Mouse (Mus musculus): Measurements from ENCODE around the gene Sgk1.

Gene Sgk1

DNA sequence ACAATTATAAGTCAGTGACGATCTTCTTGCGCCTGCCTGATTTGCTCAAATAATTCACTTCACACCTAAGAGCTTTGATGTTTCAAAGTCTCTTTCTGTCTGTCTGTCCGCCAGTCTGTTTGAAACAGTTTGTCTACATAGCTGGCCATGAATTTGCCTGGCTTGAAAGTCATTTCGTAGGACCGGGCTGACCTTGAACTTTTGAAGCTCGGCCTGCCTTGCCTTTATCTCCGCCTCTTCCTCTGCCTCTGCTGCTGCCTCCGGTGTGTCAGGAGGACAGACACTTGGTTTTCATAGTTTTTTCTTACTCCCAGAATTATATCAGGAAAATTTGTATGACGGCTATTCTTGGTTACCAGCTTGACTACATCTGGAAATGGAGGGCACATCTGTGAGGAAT, 96.4 kb downstream of the Sgk1 start:
- no peak for DNase-seq

DNA sequence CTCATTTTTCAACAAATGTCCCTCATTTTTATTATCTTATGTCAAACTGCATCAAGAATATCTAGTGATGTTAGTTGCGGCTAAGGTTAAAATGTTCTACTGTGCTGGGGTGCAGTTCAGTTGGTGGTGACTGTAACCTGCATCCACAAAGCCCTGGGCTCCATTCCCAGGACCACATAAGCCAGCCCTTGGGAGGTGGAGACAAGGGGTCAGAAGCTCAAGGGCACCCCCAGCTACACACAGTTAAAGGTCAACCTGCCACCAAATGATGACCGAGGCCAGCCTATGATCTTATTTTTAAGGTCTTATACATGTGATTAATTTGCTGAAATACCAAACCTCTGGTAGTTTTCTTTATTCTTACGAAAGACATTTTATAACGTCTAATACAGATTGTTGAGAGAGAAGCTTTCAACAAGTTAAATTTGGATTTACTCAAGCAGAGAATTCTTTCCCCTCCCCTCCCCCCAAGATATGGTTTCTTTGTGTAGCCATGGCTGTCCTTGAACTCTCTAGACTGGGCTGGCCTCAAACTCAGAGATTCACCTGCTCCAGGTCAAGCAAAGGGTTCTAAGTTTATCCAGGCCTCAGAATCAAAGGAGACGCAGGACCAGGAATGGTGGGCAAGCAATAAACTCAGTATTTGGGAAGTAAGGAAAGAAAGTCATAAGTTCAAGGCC, 97.4 kb downstream of the Sgk1 start:
- DNase-seq, result no peak

DNA sequence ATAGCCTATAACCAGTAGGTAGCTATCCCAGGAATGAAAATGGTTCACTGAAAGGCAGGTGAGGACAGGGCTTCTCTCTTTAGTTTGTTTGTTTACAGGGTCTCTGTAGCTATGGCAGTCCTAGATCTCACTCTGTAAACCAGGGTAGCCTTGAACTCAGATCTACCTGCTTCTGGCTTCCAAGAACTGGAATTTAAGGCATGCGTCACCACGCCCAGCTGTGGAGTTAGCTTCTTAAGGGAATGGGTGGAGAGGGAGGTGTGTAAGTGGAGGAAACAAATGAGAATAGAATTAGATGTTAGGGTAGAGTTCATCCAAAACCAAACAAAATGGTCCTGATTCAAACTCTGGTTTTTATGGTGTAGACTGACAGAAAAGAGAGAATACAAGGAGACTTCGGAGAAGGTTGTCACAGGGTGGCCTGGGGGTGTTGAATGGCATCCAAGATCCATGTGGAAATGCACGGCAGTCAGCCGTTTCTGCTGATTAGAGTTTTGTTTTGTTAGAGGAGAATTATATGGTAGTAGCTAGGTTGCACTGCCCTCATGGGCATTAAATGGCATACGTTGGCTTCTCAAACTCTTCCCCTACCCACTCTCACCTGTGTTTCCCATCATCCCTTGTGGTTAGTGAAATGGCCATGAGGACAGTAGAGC, 98.9 kb downstream of the Sgk1 start:
- no peak for DNase-seq

GRCm38 (mm10) chr10:21982303-21982702, 100.3 kb downstream of the Sgk1 start:
- peak; percentile 20 for DNase-seq

- DNase-seq, result no peak
These were observed 106.5 kb downstream of the Sgk1 start for GRCm38 (mm10) chr10:21988489-21988888.

DNA sequence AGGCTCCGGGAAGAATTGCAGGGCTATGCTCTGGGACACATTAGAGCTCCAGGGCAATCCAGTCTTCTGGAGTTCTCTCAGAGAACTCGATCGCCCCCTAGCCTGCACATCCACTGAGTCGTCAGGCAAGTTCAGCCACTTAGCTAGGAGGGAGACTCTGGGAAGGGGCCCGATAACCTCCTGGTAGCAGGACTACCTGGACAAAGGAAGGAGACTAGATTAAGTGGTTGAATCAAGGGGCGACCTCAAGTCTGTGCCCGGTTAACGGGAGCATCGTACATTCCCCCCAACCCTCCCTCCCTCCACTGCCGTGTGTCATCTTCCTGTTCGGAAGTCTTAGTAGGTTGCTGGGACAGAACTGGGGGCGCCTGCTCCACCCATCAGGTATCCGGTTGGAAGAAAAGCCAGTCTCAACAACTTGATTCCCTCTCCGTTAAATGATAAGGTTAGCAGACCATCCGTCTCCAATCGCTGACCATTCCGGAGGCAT, 109.4 kb downstream of the Sgk1 start:
- DNase-seq, result peak; percentile 77

GRCm38 (mm10) chr10:21991986-21992833, 110.2 kb downstream of the Sgk1 start:
- DNase-seq, result peak; percentile 58

DNA sequence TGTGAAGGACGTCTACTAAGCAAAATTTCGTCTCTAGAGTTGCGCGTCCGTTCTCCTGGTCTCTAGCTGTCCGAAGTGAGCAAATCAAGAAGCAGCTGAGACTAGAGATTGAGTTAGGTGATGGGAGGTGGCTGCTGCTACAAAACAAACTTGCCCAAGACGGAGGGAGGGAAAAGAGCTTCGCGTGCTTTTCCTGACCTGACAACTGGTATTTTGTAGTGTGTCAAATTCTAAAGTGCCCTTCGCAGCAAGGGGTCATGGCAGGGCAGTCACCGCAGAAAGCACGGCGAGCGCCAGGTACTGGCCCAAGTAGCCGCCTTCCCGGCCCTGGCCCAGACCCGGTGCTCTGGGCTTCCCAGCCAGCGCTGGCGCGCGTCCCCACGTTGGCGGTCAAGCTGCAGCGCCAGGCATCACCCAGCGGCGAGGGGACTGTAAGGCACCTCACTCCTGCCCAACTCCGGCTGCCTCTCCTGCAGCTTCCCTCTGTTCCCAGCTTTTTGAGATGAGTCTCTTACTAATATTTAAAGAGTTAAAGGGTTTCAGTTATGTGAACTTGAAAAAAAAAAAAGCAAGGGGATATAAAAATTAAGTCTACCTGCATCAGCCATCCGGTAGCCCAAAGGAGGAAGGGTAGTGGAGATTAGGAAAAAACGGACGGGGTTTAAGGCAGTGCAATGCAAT, 111.0 kb downstream of the Sgk1 start:
- peak; percentile 77 for DNase-seq

- peak; percentile 67 for DNase-seq
These were observed 111.8 kb downstream of the Sgk1 start for GRCm38 (mm10) chr10:21993515-21994373.

DNA sequence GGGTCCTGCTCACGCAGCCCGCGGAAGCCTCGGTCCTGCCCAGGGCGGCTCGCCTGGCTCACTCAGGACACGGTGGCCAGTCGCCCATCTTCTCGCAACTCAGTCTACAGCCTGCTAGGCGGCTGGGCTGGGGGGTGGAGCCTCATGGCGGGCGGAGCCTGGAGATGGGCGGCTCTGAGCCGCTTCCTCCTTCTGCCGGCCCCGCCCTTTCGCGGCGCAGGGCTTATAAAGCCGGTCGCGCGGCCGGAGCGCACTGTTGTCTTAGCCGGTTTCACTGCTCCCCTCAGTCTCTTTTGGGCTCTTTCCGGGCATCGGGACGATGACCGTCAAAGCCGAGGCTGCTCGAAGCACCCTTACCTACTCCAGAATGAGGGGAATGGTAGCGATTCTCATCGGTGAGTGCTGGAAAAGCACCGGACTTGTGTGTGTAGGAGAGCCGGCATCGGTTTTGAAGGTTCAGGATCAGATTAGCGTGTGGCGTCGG, 112.5 kb downstream of the Sgk1 start:
- peak; percentile 98 for DNase-seq

DNA sequence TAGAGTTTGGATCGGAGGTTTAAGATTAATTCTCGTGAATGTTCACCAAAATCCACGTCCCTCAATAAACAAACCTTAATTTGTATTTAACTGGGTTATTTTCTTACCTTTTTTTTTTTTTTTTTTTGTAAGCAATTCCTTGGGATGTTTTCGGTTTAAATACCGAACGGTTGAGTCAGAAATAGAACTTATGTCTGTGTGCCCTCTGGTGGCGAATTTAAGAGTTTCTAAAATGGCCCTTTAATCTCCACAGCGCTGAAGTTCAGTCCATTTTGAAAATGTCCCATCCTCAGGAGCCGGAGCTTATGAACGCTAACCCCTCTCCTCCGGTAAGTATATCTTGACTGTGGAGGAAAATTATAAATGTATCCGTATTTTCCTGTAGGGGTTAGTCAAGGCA, 113.2 kb downstream of the Sgk1 start:
- DNase-seq, result peak; percentile 60

- peak; percentile 85 for DNase-seq
These were observed 113.8 kb downstream of the Sgk1 start for GRCm38 (mm10) chr10:21995661-21996308.

- DNase-seq, result no peak
These were observed 114.9 kb downstream of the Sgk1 start for GRCm38 (mm10) chr10:21996660-21997447.

GRCm38 (mm10) chr10:21997550-21998204, 115.7 kb downstream of the Sgk1 start:
- no peak for DNase-seq

GRCm38 (mm10) chr10:21998503-21999180, 116.7 kb downstream of the Sgk1 start:
- DNase-seq, result no peak

DNA sequence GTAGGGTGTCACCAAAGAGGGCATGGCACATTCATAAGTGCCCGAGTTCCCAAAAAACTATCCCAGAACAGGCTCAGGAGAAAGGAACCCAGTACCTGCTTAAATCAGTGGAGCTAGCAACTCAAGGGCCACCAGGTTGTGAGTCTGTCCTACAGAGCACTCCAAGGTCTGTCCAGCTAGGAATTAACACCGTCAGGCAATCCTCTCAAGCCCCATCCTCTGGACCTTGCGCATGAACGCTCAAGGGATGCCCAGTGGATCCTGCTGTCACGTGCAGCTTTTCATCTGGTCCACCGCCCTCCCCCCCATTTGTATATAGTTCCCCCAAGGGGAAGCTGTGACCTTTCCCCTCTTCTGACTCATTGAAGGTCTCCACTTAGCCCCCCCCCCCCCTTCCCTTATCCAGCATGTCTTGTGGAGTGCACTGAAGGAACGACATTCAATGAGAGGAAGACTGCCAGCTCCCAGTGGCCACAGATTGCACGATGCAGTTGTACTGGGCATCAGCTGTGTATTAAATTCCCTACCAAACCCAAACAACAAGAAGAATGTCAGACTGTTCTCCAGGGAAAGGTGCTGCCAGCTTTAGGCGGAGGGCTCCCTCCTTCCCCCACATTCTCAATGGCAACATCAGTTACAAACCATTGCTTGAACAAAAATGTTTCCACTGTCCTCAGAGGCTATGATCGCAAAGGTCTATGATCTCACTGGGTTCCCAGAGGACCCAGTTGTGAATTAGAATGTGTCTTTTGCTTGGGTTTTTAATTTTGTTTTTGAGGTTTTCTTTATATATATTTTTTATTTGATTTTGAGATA, 118.7 kb downstream of the Sgk1 start:
- DNase-seq, result no peak

DNA sequence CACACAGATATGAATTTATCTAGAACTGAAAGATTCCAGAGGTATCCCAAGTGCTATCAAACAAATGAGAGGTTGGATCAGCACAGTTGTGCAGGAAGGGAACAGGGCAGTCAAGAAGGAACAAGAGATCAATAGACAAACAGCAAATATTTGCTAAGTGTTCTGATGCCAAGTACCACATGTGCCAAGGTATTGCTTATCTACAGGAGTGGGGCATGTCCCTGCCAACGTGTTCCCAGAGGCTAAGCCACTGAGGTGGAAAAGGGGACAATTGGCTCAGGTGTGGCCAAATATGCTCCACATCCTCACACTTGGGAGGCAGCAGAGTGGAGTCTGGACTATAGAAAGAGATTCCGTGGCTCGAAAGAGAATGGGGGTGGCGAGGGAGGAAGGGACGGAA, 119.6 kb downstream of the Sgk1 start:
- no peak for DNase-seq

DNA sequence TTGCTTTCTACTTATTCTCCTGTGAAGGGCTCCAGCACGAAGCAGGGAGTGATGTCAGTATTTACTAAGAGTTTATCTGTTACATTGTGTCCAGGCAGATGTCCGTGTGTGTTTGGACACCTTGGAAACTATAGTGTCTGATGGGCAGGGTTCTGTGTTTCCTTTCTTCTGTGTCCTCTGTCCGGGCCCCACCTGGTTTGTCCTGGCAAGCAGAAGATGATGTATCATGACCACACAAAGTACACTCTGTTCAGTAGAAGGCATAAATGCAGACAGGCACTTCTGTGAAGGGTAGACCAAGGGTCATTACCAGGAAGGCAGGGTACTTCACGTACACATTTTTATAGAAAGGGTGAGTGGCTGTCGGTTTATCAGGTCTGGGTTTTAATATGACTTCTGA, 122.8 kb downstream of the Sgk1 start:
- DNase-seq, result no peak

All from thymus, postnatal 25 days (tissue).